Mouse (Mus musculus) G1E (cell line): ENCODE data around the gene Grifin. TPM values are rescaled to one million over a fixed set of nuclear protein-coding genes. Genes with fewer than 3 reads are reported as not detected.

Experiments used
- ATAC-seq: 2 replicates; pipeline ENCODE4 v1.8.0; 2016; ENCODE audit warnings: mild to moderate bottlenecking; ENCODE audit not compliant: insufficient number of reproducible peaks, poor library complexity, low FRiP score, severe bottlenecking; ENCODE audit errors: extremely low read depth
- DNase-seq: peaks from one replicate; pipeline ENCODE4 v3.0.0; 2012; ENCODE audit warnings: low spot score
- H3K27me3 ChIP-seq: 2 replicates; pipeline ENCODE4 v1.6.1; 2012; ENCODE audit warnings: mild to moderate bottlenecking, low read length, inconsistent platforms; ENCODE audit not compliant: insufficient read depth
- H3K36me3 ChIP-seq: replicated peaks from 2 replicates; pipeline ENCODE3; 2012; ENCODE audit warnings: mild to moderate bottlenecking, inconsistent platforms
- H3K4me1 ChIP-seq: 2 replicates; pipeline ENCODE4 v1.6.1; 2012; ENCODE audit warnings: low read depth, low read length, inconsistent platforms, mixed read lengths; ENCODE audit not compliant: insufficient read depth
- H3K4me3 ChIP-seq: 2 replicates; pipeline ENCODE4 v1.5.1; 2012; ENCODE audit warnings: low read depth, mild to moderate bottlenecking, inconsistent platforms, low read length, moderate library complexity, mixed read lengths
- H3K9me3 ChIP-seq: replicated peaks from 2 replicates; pipeline ENCODE4 v1.6.1; 2012; ENCODE audit warnings: inconsistent platforms
- CTCF ChIP-seq: IDR thresholded peaks from 2 replicates; pipeline ENCODE4 v1.5.1; 2012; ENCODE audit warnings: low read depth, low read length, inconsistent platforms, mixed read lengths
- GATA1 ChIP-seq: IDR thresholded peaks from 2 replicates; pipeline ENCODE4 v1.6.1; 2012; ENCODE audit warnings: borderline replicate concordance, low read length, inconsistent platforms, mixed read lengths
- GATA2 ChIP-seq: IDR thresholded peaks from 2 replicates; pipeline ENCODE4 v1.6.1; 2012; ENCODE audit warnings: low read depth, low read length, inconsistent platforms, borderline replicate concordance
- POLR2AphosphoS5 ChIP-seq: IDR thresholded peaks from 2 replicates; pipeline ENCODE4 v1.6.1; 2012; ENCODE audit warnings: low read depth, low read length, inconsistent platforms; ENCODE audit not compliant: insufficient replicate concordance
- TAL1 ChIP-seq: conservative IDR thresholded peaks from 2 replicates; pipeline ENCODE4 v1.6.1; 2012; ENCODE audit warnings: low read depth, low read length, inconsistent platforms, mixed read lengths
- polyA plus RNA-seq: library from polyadenylated mRNA; stranded (reverse); fragments of >175 nt; gene quantifications from 2 replicates; pipeline ENCODE4 v1.2.3, GENCODE M21; 2012
- total RNA-seq, 2 experiments: library from RNA; stranded (forward) in 1 of 2; stranded (reverse) in 1 of 2; fragments of 200-1000 nt in 1 of 2; fragments of >200 nt in 1 of 2; fragmentation: Nextera tagmentation in 1 of 2; gene quantifications; 2 replicates each; pipeline ENCODE4 v1.2.3; 2014 to 2017

The Grifin gene
- total and polyA plus RNA-seq, 3 experiments: not detected

- Histone ChIP-seq H3K27me3 (peaks cover 15% of the 10 kb centered on the region), H3K4me1 (0 out of 2 replicates have a peak, but pooled peaks cover 2% of the 10 kb centered on the region), H3K4me3 (no peak overlapping the region), H3K36me3 (no peaks in the 10 kb centered on the region), H3K9me3 (no peaks in the 10 kb centered on the region)
- ATAC-seq (no peak), DNase-seq (no peak)
- no peak for TF ChIP-seq CTCF
- no peak for TF ChIP-seq TAL1
- TF ChIP-seq GATA1: no peak
- no peak for TF ChIP-seq GATA2
Observed at GRCm38 (mm10) chr5:140517159-140517920, 47.5 kb downstream of the Grifin start.

GRCm38 (mm10) chr5:140514799-140515486 is 49.9 kb downstream of the Grifin start:
- no peak for DNase-seq
- 0 out of 2 replicates have a peak, but pooled peaks cover 3% of the 10 kb centered on the region for H3K4me1 ChIP-seq
- no peak for ATAC-seq
- TF ChIP-seq TAL1 (no peak), GATA2 (no peak), CTCF (no peak)
- no peak overlapping the region for H3K4me3 ChIP-seq
- H3K36me3 ChIP-seq: no peaks in the 10 kb centered on the region
- peaks cover 6% of the 10 kb centered on the region for H3K27me3 ChIP-seq
- no peaks in the 10 kb centered on the region for H3K9me3 ChIP-seq

- no peaks in the 10 kb centered on the region for H3K36me3 ChIP-seq
- H3K9me3 ChIP-seq: no peaks in the 10 kb centered on the region
- peaks cover 8% of the 10 kb centered on the region for H3K4me1 ChIP-seq
- ATAC-seq (no peak), DNase-seq (no peak)
- peaks cover 2% of the 10 kb centered on the region for H3K27me3 ChIP-seq
- TF ChIP-seq GATA2 (no peak), CTCF (no peak), POLR2AphosphoS5 (no peak), TAL1 (no peak), GATA1 (no peak)
- no peak overlapping the region for H3K4me3 ChIP-seq
Observed at GRCm38 (mm10) chr5:140513921-140514320, 51.0 kb downstream of the Grifin start.

Other genes with a start within 250 kb of the Grifin start
- 26.4 and 28.9 TPM in 2 replicates for gene Mad1l1, start 243.5 kb downstream of the Grifin start, total RNA-seq (2014; fragmentation: Nextera tagmentation)
- 45.9 and 46.4 TPM in 2 replicates for gene Mad1l1, start 243.5 kb downstream of the Grifin start, total RNA-seq (2017)
- gene Mad1l1, start 243.5 kb downstream of the Grifin start, polyA plus RNA-seq: 23.1 and 28.0 TPM in 2 replicates
- gene Nudt1, start 243.4 kb downstream of the Grifin start, total RNA-seq (2014; fragmentation: Nextera tagmentation): 6.2 and 8.9 TPM in 2 replicates
- 30.1 and 34.4 TPM in 2 replicates for gene Nudt1, start 243.4 kb downstream of the Grifin start, total RNA-seq (2017)
- gene Nudt1, start 243.4 kb downstream of the Grifin start, polyA plus RNA-seq: 8.3 and 13.1 TPM in 2 replicates
- gene Mrm2, start 233.2 kb downstream of the Grifin start, total RNA-seq (2014; fragmentation: Nextera tagmentation): 4.8 and 4.9 TPM in 2 replicates
- 8.2 and 8.5 TPM in 2 replicates for gene Mrm2, start 233.2 kb downstream of the Grifin start, total RNA-seq (2017)
- gene Mrm2, start 233.2 kb downstream of the Grifin start, polyA plus RNA-seq: 11.0 and 13.6 TPM in 2 replicates
- 5.2 and 21.8 TPM in 2 replicates for gene Snx8, start 175.8 kb downstream of the Grifin start, total RNA-seq (2014; fragmentation: Nextera tagmentation)
- 17.8 and 21.5 TPM in 2 replicates for gene Snx8, start 175.8 kb downstream of the Grifin start, total RNA-seq (2017)
- gene Snx8, start 175.8 kb downstream of the Grifin start, polyA plus RNA-seq: 18.7 and 19.9 TPM in 2 replicates
- 237 and 276 TPM in 2 replicates for gene Eif3b, start 145.7 kb downstream of the Grifin start, total RNA-seq (2014; fragmentation: Nextera tagmentation)
- 87.5 and 137 TPM in 2 replicates for gene Eif3b, start 145.7 kb downstream of the Grifin start, total RNA-seq (2017)
- 101 and 133 TPM in 2 replicates for gene Eif3b, start 145.7 kb downstream of the Grifin start, polyA plus RNA-seq
- gene Gm4869, start 119.4 kb downstream of the Grifin start, total RNA-seq (2014; fragmentation: Nextera tagmentation): not detected in 2 replicates
- not detected in 2 replicates for gene Gm4869, start 119.4 kb downstream of the Grifin start, total RNA-seq (2017)
- not detected in 2 replicates for gene Gm4869, start 119.4 kb downstream of the Grifin start, polyA plus RNA-seq
- gene Chst12, start 59.5 kb downstream of the Grifin start, total RNA-seq (2014; fragmentation: Nextera tagmentation): not detected in 2 replicates
- 0.16 and 0.17 TPM in 2 replicates for gene Chst12, start 59.5 kb downstream of the Grifin start, total RNA-seq (2017)
- gene Chst12, start 59.5 kb downstream of the Grifin start, polyA plus RNA-seq: 0.34 and 0.36 TPM in 2 replicates
- gene Lfng, start 42.2 kb upstream of the Grifin start, total RNA-seq (2014; fragmentation: Nextera tagmentation): 3.1 and 4.3 TPM in 2 replicates
- gene Lfng, start 42.2 kb upstream of the Grifin start, total RNA-seq (2017): 11.4 and 15.2 TPM in 2 replicates
- gene Lfng, start 42.2 kb upstream of the Grifin start, polyA plus RNA-seq: 11.2 and 12.0 TPM in 2 replicates
- 68.7 and 71.0 TPM in 2 replicates for gene Ttyh3, start 84.0 kb upstream of the Grifin start, total RNA-seq (2014; fragmentation: Nextera tagmentation)
- 8.0 and 9.8 TPM in 2 replicates for gene Ttyh3, start 84.0 kb upstream of the Grifin start, total RNA-seq (2017)
- 99.4 and 100 TPM in 2 replicates for gene Ttyh3, start 84.0 kb upstream of the Grifin start, polyA plus RNA-seq
- 8.2 and 8.7 TPM in 2 replicates for gene Iqce, start 137.3 kb upstream of the Grifin start, total RNA-seq (2014; fragmentation: Nextera tagmentation)
- gene Iqce, start 137.3 kb upstream of the Grifin start, total RNA-seq (2017): 6.3 and 7.6 TPM in 2 replicates
- 2.7 and 3.0 TPM in 2 replicates for gene Iqce, start 137.3 kb upstream of the Grifin start, polyA plus RNA-seq
- gene Brat1, start 139.9 kb upstream of the Grifin start, total RNA-seq (2014; fragmentation: Nextera tagmentation): 11.1 and 12.2 TPM in 2 replicates
- 9.5 and 10.9 TPM in 2 replicates for gene Brat1, start 139.9 kb upstream of the Grifin start, total RNA-seq (2017)
- 25.7 and 25.9 TPM in 2 replicates for gene Brat1, start 139.9 kb upstream of the Grifin start, polyA plus RNA-seq
- not detected in 2 replicates for gene Amz1, start 159.1 kb upstream of the Grifin start, total RNA-seq (2014; fragmentation: Nextera tagmentation)
- 0.12 and 1.4 TPM in 2 replicates for gene Amz1, start 159.1 kb upstream of the Grifin start, total RNA-seq (2017)
- 0.37 and 0.40 TPM in 2 replicates for gene Amz1, start 159.1 kb upstream of the Grifin start, polyA plus RNA-seq